Mouse (Mus musculus) embryonic facial prominence, embryonic 15.5 days (tissue): ENCODE measurements at regions not wholly inside any gene's neighbourhood (a gene's known extent, or its start where the extent isn't known, plus 50 kb on each side); places are given as distances from the start of the nearest gene placed in this dataset.

Source experiments
- ATAC-seq: fragments of 200-750 bp; cut with Nextera tagmentation; 2 replicates; pipeline ENCODE4 v1.8.0; 2017; ENCODE audit warnings: low read depth, moderate TSS enrichment; ENCODE audit not compliant: insufficient number of reproducible peaks, low FRiP score, low TSS enrichment
- H3K27ac ChIP-seq: fragments of 300-500 bp; sonication (generic); replicated peaks from 2 replicates; pipeline ENCODE4 v1.5.1; 2015; ENCODE audit warnings: mild to moderate bottlenecking, inconsistent platforms
- H3K27me3 ChIP-seq: fragments of 300-500 bp; sonication (generic); 2 replicates; pipeline ENCODE4 v1.6.1; 2015; ENCODE audit warnings: inconsistent platforms
- H3K36me3 ChIP-seq: fragments of 300-500 bp; sonication (generic); 2 replicates; pipeline ENCODE4 v1.6.1; 2015; ENCODE audit warnings: mild to moderate bottlenecking, inconsistent platforms
- H3K4me1 ChIP-seq: fragments of 300-500 bp; sonication (generic); 2 replicates; pipeline ENCODE4 v1.6.1; 2015; ENCODE audit warnings: inconsistent platforms
- H3K4me2 ChIP-seq: fragments of 300-500 bp; sonication (generic); replicated peaks from 2 replicates; pipeline ENCODE4 v1.6.1; 2015; ENCODE audit warnings: mild to moderate bottlenecking, inconsistent platforms
- H3K4me3 ChIP-seq: fragments of 300-500 bp; sonication (generic); replicated peaks from 2 replicates; pipeline ENCODE4 v1.5.1; 2015; ENCODE audit warnings: mild to moderate bottlenecking, inconsistent platforms
- H3K9ac ChIP-seq: fragments of 300-500 bp; sonication (generic); 2 replicates; pipeline ENCODE4 v1.6.1; 2015; ENCODE audit warnings: inconsistent platforms
- H3K9me3 ChIP-seq: fragments of 300-500 bp; sonication (generic); replicated peaks from 2 replicates; pipeline ENCODE4 v1.6.1; 2016; ENCODE audit warnings: inconsistent platforms
- WGBS: fragments of 180-500 bp; shearing (Covaris S2); methylation state at CpG from one replicate; pipeline ENCODE4 v1.1.7; 2015; 5-methylcytosine and 5-hydroxymethylcytosine counted together

DNA sequence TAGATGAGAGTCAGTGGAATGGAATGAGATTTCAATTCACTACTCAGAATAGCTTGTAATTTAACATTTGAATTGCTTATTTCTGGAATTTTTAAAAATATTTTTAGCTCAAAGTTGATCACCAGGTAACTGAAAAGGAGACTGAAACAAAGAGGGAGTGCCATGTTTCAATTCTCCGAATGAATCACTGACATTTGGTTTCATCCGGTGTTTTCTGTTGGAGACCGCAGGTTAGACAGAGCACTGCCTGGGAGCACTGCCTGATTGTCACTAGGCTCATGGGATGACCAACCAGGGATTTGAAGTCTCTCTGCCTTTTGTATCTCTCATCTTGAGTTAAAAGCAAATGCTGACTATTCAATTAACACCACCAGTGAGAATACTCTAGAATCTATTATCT, 193.3 kb downstream of the Stk31 start:
- Histone ChIP-seq H3K27me3 (no peaks in the 10 kb centered on the region), H3K27ac (no peak overlapping the region), H3K4me3 (no peak overlapping the region), H3K4me1 (no peaks in the 10 kb centered on the region), H3K36me3 (no peaks in the 10 kb centered on the region), H3K9ac (no peak overlapping the region), H3K4me2 (no peak overlapping the region), H3K9me3 (no peaks in the 10 kb centered on the region)
- no peak for ATAC-seq
- WGBS = 96% methylated on average over 3 of the region's 3 CpGs

GRCm38 (mm10) chr6:49590927-49591631, 195.7 kb downstream of the Stk31 start:
- H3K4me2 ChIP-seq = no peak overlapping the region
- no peak overlapping the region for H3K4me3 ChIP-seq
- no peaks in the 10 kb centered on the region for H3K9me3 ChIP-seq
- H3K27me3 ChIP-seq = no peaks in the 10 kb centered on the region
- no peak for ATAC-seq
- H3K27ac ChIP-seq = no peak overlapping the region
- no peaks in the 10 kb centered on the region for H3K4me1 ChIP-seq
- WGBS = 81% methylated on average over 7 of the region's 7 CpGs
- H3K9ac ChIP-seq = no peak overlapping the region
- no peaks in the 10 kb centered on the region for H3K36me3 ChIP-seq

DNA sequence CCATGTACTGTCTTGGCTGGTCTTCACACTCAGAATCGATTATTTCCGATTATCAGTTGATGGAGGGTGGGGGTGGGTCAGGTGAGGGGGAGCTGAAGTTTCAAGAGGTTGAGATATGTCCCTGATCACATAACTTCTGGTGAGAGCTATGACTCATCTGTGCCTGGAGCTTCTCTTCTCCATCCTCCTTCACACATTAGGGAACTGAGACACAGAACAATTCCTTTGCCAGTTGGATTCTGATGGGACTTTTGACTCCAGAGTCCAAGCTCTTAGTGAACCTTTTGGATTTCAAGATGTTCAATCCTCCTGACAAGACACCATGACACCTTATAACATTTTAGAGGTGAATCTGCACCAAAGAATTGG, 196.2 kb downstream of the Stk31 start:
- ATAC-seq = no peak
- Histone ChIP-seq H3K27me3 (no peaks in the 10 kb centered on the region), H3K36me3 (no peaks in the 10 kb centered on the region), H3K4me1 (no peaks in the 10 kb centered on the region), H3K4me3 (no peak overlapping the region), H3K27ac (no peak overlapping the region), H3K9me3 (no peaks in the 10 kb centered on the region), H3K9ac (no peak overlapping the region), H3K4me2 (no peak overlapping the region)
- 88% methylated on average over 2 of the region's 2 CpGs for WGBS

DNA sequence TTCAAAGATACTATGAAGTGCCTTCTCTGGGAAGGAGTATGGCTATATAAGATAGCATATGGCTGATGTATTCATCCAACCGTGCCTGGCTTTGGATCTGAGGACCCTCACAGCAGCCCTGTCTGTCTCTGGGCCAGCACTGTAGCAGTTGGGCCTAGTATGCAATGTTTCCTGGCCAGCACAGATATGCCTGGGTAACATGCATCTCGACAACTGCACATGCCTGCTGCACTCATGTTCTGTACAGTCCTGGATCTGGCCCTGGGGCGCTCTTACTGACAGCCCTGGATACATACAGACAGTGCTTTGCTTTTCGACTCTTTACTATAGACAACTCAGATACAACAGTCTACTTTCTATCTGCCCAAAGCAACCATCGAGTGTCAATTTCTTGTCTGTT, 197.3 kb downstream of the Stk31 start:
- H3K9me3 ChIP-seq = no peaks in the 10 kb centered on the region
- H3K27me3 ChIP-seq = no peaks in the 10 kb centered on the region
- H3K27ac ChIP-seq = no peak overlapping the region
- no peaks in the 10 kb centered on the region for H3K36me3 ChIP-seq
- ATAC-seq = no peak
- no peaks in the 10 kb centered on the region for H3K4me1 ChIP-seq
- H3K4me2 ChIP-seq = no peak overlapping the region
- 85% methylated on average over 5 of the region's 5 CpGs for WGBS
- no peak overlapping the region for H3K9ac ChIP-seq
- H3K4me3 ChIP-seq = no peak overlapping the region

- Histone ChIP-seq H3K4me3 (no peak overlapping the region), H3K4me1 (no peaks in the 10 kb centered on the region), H3K9ac (no peak overlapping the region), H3K4me2 (no peak overlapping the region), H3K36me3 (no peaks in the 10 kb centered on the region), H3K9me3 (no peaks in the 10 kb centered on the region), H3K27me3 (no peaks in the 10 kb centered on the region), H3K27ac (no peak overlapping the region)
- WGBS = 67% methylated on average over 1 of the region's 1 CpGs
- ATAC-seq = no peak
Observed at GRCm38 (mm10) chr6:49603201-49603600, 207.8 kb downstream of the Stk31 start.

GRCm38 (mm10) chr6:49603844-49604243, 208.4 kb downstream of the Stk31 start:
- Histone ChIP-seq H3K4me1 (no peaks in the 10 kb centered on the region), H3K9ac (no peak overlapping the region)
- 35% methylated on average over 3 of the region's 3 CpGs for WGBS

GRCm38 (mm10) chr6:49606028-49606427, 210.6 kb downstream of the Stk31 start:
- Histone ChIP-seq H3K36me3 (no peaks in the 10 kb centered on the region), H3K9me3 (no peaks in the 10 kb centered on the region), H3K27me3 (no peaks in the 10 kb centered on the region), H3K4me1 (no peaks in the 10 kb centered on the region), H3K4me3 (no peak overlapping the region), H3K4me2 (no peak overlapping the region), H3K9ac (no peak overlapping the region), H3K27ac (no peak overlapping the region)
- WGBS = 0% methylated on average over 1 of the region's 1 CpGs
- ATAC-seq = no peak

More at GRCm38 (mm10) chr6:49603844-49604243, 208.4 kb downstream of the Stk31 start:
- Histone ChIP-seq H3K4me2 (no peak overlapping the region), H3K4me3 (no peak overlapping the region), H3K27ac (no peak overlapping the region), H3K27me3 (no peaks in the 10 kb centered on the region), H3K36me3 (no peaks in the 10 kb centered on the region), H3K9me3 (no peaks in the 10 kb centered on the region)
- ATAC-seq = no peak

- Histone ChIP-seq H3K27ac (no peak overlapping the region), H3K9ac (no peak overlapping the region), H3K4me1 (no peaks in the 10 kb centered on the region), H3K27me3 (no peaks in the 10 kb centered on the region), H3K4me2 (no peak overlapping the region), H3K9me3 (no peaks in the 10 kb centered on the region), H3K4me3 (no peak overlapping the region), H3K36me3 (no peaks in the 10 kb centered on the region)
- 16% methylated on average over 9 of the region's 9 CpGs for WGBS
- ATAC-seq = no peak
Observed at GRCm38 (mm10) chr6:49606626-49607158, 211.3 kb downstream of the Stk31 start.

- H3K9ac ChIP-seq = no peak overlapping the region
- no peak overlapping the region for H3K27ac ChIP-seq
- no peaks in the 10 kb centered on the region for H3K27me3 ChIP-seq
- 74% methylated on average over 2 of the region's 2 CpGs for WGBS
- no peak overlapping the region for H3K4me2 ChIP-seq
- H3K36me3 ChIP-seq = no peaks in the 10 kb centered on the region
- H3K9me3 ChIP-seq = no peaks in the 10 kb centered on the region
- ATAC-seq = no peak
- H3K4me1 ChIP-seq = no peaks in the 10 kb centered on the region
- no peak overlapping the region for H3K4me3 ChIP-seq
Observed at GRCm38 (mm10) chr6:49624080-49624479, 198.4 kb upstream of the Npy start.

DNA sequence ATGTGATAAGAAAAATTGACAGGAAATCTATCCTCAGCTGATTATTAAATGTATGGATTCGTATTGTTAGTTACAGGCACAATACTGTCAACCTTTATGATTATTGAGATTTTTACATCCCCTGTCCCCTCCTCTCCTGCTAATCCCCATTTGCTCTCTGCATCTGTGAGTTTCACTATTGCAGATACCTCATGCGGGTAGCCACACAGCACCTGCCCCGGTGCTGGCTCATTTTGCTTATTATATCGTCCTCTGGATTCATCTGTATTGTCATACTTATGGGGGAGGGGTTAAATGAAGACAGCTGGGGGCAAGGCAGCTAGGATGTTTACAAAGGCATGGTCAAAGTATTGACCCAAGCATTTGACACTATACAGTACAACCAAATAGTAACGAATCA, 197.9 kb upstream of the Npy start:
- Histone ChIP-seq H3K27ac (no peak overlapping the region), H3K4me1 (no peaks in the 10 kb centered on the region), H3K9me3 (no peaks in the 10 kb centered on the region), H3K4me2 (no peak overlapping the region), H3K9ac (no peak overlapping the region), H3K36me3 (no peaks in the 10 kb centered on the region), H3K4me3 (no peak overlapping the region), H3K27me3 (no peaks in the 10 kb centered on the region)
- 65% methylated on average over 5 of the region's 5 CpGs for WGBS
- no peak for ATAC-seq

DNA sequence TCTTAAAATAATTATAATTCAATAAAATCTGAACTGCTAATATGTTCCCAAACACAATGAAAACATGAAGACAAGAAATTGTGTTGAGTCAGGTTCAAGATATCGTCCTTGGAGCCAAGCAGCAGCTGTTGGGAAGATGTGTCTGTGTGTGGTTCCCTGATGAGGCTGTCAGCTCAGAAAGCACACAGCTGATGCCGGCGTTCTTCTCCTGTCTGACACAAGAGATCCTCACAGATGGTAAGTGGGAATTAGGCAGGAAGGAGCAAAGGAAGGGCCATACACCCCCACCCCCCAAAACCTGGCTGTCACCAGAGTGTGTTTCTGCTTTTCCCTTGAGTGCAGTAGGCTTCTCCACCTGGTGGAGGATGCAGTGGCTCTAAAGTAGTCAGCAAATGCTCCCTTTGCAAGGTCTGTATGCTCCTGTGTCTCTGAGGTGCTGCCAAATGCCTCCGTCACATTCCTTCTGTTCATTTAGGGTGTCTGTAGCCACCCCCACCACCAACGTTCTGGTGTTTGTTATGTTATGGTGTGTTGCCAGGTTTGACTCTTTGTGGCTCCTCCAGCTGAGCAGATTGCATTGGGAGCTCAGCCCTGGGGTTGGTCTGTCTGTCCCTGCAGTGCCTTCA, 188.9 kb upstream of the Npy start:
- ATAC-seq = no peak
- Histone ChIP-seq H3K4me3 (no peak overlapping the region), H3K4me1 (peaks cover 7% of the 10 kb centered on the region; the same call in 1 of the 2 replicates), H3K27ac (no peak overlapping the region), H3K4me2 (no peak overlapping the region), H3K36me3 (no peaks in the 10 kb centered on the region), H3K9me3 (no peaks in the 10 kb centered on the region), H3K9ac (no peak overlapping the region), H3K27me3 (no peaks in the 10 kb centered on the region)
- 31% methylated on average over 5 of the region's 5 CpGs for WGBS

- Histone ChIP-seq H3K36me3 (no peaks in the 10 kb centered on the region), H3K9me3 (no peaks in the 10 kb centered on the region), H3K4me1 (peaks cover 7% of the 10 kb centered on the region; the same call in 1 of the 2 replicates), H3K4me3 (no peak overlapping the region), H3K27ac (no peak overlapping the region), H3K27me3 (no peaks in the 10 kb centered on the region), H3K4me2 (no peak overlapping the region), H3K9ac (no peak overlapping the region)
- no peak for ATAC-seq
- WGBS = 62% methylated on average over 2 of the region's 2 CpGs
Observed at GRCm38 (mm10) chr6:49637654-49638053, 184.9 kb upstream of the Npy start.
